Mouse (Mus musculus) central nervous system, embryonic 18 days (tissue): ENCODE data around the gene Sval1. TPM values are rescaled to one million over a fixed set of nuclear protein-coding genes. Genes with fewer than 3 reads are reported as not detected.

Source experiments
- polyA plus RNA-seq: library from polyadenylated mRNA; depleted of rRNA; stranded (reverse); fragments of >200 nt; gene quantifications from 2 replicates; pipeline ENCODE4 v1.2.3, GENCODE M21; 2012; rRNA removed

Gene Sval1
- not detected in 2 replicates for polyA plus RNA-seq

GRCm38 (mm10) chr6:41951330-41951729 lies at the start of gene Sval1:
Sval1 (plus strand) TSS chr6:41951630.

DNA sequence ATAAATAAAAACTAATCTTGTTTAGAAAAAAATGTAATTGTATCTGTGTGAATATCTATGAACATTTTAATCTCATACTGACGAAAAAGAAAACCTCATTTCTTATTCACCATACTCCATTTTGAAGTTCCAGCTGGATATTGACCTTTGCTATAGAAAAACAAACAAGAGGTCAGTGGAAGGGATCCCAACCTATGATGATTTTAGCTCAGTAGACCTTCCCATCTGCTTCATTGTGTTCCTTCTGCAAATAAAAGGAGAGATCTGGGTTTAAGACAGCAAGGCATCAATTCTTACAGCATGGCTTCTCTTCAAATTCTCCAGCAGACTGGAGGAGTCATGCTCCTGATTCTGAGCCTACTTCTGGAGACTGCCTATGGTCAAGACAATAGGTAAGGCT lies 16.4 kb downstream of the Sval1 start, which contains the start of gene Sval3:
TSS of gene Sval3 (plus strand) at position 301 of the 400 bp plus-strand sequence.

Other genes with a start within 250 kb of the Sval1 start
- 0.09 TPM in 1 of 2 replicates, not detected in the other for gene Kel, start 247.3 kb upstream of the Sval1 start, polyA plus RNA-seq
- not detected in 2 replicates for gene Olfr459, start 176.5 kb upstream of the Sval1 start, polyA plus RNA-seq
- not detected in 2 replicates for gene Pip, start 104.1 kb upstream of the Sval1 start, polyA plus RNA-seq
- gene Sval2, start 98.6 kb upstream of the Sval1 start, polyA plus RNA-seq, result not detected in 2 replicates
- gene Sval3, start 16.5 kb downstream of the Sval1 start, polyA plus RNA-seq, result not detected in 2 replicates
- not detected in 2 replicates for gene Sva, start 86.8 kb downstream of the Sval1 start, polyA plus RNA-seq
- not detected in 2 replicates for gene Tas2r139, start 189.3 kb downstream of the Sval1 start, polyA plus RNA-seq